Mouse (Mus musculus): Measurements from ENCODE around the gene Alkbh1.
"Not testable (repeated sequence)": the region's sequence is repeated elsewhere in the genome, so short reads cannot be mapped to it uniquely, and the experiment has no call there.

The Alkbh1 gene

GRCm38 (mm10) chr12:87443700-87444122 lies at the start of gene Alkbh1, which contains the start of gene Slirp:
Alkbh1 (minus strand) TSS chr12:87444017.
Slirp (plus strand) TSS chr12:87443896.
- DNase-seq (ENCODE audit: extremely low read depth, insufficient read length, low spot score): peak; percentile 83

- not testable (repeated sequence) for DNase-seq (ENCODE audit: extremely low read depth, insufficient read length, low spot score)
These were observed 44.9 kb upstream of the Alkbh1 start for GRCm38 (mm10) chr12:87488683-87489082.

- DNase-seq (ENCODE audit: extremely low read depth, insufficient read length, low spot score): not testable (repeated sequence)
These were observed 38.7 kb upstream of the Alkbh1 start for GRCm38 (mm10) chr12:87482482-87482881.

DNA sequence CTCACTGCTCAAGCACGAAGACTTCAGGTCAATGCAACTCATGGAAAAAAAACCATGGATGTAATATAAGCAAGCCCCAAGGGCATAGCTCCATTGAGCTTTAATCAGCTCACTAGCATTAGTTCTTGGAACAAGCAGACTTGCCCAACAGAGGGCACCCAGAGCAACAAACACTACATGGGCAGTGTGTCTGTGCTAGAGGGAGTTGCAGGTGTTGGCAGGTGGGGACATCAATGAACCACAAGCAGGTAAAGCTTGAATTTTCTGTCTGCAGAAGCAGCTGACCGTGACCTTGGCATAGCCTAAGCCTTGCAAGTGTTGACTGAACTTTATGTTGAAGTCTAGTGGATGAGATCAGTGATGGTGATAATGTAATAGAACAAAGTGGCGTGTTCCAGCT lies 30.9 kb upstream of the Alkbh1 start:
- no peak for DNase-seq (ENCODE audit: extremely low read depth, insufficient read length, low spot score)

DNA sequence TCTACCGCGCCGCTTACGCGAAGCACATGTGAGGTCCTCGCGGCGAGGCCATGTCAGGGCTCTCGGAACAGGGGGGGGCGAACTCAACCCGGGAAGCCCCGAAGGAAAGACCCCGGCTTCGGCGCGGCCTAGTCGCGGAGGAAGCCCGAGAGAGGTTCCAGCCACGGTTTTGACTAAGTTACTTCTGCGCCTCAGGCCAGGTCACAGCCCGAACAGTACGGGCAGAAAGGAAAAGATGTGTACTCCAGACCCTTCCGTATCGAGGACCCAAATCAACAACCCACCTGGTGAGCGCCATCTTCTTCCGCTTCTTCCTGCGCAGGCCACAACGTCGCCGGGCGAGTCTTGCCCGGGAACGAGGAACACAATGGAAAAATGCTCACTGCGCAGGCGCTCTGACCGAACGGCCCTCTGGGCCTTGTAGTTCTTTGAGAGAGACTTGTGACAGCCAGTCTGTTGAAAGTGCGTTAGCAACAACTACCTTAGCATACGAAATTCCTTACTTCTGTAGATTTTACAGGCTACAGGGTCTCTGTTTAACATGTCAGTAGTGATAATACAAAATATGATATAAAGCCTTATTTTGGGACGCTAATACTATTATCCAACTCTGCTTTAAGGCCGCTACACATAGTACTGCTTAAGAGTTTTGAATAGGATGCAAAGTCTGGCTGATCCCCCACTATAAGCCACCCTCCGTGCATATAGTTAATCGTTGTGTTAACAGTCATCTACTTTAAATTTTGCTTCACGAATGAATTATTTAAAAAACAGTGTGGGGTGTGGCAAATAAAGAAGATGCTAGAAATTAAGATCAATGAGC lies 28.4 kb upstream of the Alkbh1 start, which contains the start of gene Snw1:
TSS of gene Snw1 (minus strand) at position 311 of the 823 bp plus-strand sequence.
- peak; percentile 85 for DNase-seq (ENCODE audit: extremely low read depth, insufficient read length, low spot score)

GRCm38 (mm10) chr12:87471421-87471963 lies 27.7 kb upstream of the Alkbh1 start:
- no peak for DNase-seq (ENCODE audit: extremely low read depth, insufficient read length, low spot score)

GRCm38 (mm10) chr12:87470263-87471136 lies 26.7 kb upstream of the Alkbh1 start:
- no peak for DNase-seq (ENCODE audit: extremely low read depth, insufficient read length, low spot score)

DNA sequence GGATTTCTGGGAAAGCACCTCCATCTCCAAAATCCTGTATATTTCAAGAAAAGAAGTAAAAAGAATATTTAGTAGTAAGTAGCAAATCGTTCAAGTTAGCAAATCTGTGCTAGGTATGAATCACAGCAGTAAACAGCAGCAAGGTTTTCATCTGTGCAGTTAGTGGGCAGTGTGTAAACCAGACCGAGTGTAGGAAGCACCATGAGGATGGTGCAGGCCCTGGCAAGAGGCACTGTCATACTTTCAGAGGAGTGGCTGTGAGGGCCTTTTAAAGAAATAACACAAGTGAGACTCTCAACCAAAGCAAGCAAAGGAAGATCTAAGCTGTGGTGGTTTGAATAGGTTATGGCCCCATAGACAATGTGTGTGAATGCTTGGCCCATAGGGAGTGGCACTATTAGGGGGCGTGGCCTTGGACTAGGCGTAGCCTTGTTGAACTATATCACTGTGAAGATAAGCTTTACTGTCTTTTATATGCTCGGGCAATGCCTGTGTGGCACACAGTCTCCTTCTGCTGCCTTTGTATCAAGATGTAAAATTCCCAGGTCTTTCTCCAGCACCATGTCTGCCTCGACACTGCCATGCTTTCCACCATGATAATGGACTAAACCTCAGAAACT lies 21.0 kb upstream of the Alkbh1 start:
- no peak for DNase-seq (ENCODE audit: extremely low read depth, insufficient read length, low spot score)

DNA sequence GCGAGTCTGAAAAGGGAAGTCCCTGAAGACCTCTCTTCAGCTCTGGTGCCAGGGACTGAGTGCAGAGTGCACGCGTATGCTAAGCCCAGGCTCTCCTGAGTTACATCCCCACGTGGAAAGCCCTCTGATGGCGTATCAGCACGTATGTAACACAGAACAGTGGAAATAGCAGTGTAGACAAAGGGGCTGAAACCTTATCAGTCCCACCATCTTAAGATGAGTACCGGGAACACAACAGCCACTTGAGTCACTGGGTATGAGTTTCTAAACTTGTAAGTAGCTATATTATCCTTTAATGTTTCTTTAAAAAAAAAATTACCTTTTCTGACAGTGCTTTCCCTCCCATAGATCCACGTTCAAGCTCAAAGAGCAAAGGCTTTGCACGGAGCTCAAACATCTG lies 5.6 kb upstream of the Alkbh1 start:
- DNase-seq (ENCODE audit: extremely low read depth, insufficient read length, low spot score): no peak

DNA sequence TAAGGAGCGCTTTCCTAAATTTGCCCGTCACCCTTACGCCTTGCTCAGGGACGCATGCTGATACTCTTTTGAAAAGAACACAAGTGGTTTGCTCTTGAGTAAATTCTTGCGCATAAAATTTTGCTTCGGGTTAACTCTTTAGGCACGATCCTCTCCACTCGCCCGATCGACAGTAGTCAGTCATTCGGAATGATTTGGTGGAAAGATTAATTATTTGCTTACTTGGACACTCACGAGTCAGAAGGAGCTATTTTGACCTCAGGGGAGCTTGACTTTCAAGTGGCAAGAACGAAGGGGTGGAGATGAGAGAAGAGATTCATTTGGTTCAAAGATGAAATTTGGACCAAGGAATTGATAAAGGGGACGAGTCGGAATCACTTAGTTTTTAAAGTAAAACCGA lies 394 bp upstream of the Alkbh1 start:
- no peak for DNase-seq (ENCODE audit: extremely low read depth, insufficient read length, low spot score)

DNA sequence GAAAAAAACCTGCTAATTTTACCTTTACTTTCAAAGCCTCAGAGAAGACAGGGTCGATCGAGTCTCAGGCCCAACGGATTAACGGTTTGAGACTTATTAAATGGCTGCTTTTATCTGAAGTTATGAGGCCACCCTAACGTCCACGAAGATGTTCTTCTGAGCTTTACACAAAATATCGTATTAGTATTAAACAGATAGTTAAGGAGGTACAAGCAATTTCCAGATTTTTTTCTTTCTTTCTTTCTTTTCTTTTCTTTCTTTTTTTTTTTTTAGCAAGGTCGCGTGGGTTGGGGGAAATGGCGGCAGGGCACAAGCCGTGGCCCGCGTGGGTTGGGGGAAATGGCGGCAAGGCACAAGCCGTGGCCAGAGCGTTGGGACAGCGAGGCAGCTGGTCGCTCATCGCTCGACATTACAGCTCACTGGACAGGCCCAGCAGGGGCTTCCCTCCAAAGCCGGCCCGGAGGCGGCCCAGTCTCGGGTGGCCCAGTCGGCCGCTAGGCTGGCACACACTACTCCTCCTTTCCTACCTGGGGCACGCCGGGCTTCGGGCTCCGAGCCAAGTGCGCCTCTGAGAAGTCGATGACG lies 610 bp downstream of the Alkbh1 start:
- DNase-seq (ENCODE audit: extremely low read depth, insufficient read length, low spot score): no peak

DNA sequence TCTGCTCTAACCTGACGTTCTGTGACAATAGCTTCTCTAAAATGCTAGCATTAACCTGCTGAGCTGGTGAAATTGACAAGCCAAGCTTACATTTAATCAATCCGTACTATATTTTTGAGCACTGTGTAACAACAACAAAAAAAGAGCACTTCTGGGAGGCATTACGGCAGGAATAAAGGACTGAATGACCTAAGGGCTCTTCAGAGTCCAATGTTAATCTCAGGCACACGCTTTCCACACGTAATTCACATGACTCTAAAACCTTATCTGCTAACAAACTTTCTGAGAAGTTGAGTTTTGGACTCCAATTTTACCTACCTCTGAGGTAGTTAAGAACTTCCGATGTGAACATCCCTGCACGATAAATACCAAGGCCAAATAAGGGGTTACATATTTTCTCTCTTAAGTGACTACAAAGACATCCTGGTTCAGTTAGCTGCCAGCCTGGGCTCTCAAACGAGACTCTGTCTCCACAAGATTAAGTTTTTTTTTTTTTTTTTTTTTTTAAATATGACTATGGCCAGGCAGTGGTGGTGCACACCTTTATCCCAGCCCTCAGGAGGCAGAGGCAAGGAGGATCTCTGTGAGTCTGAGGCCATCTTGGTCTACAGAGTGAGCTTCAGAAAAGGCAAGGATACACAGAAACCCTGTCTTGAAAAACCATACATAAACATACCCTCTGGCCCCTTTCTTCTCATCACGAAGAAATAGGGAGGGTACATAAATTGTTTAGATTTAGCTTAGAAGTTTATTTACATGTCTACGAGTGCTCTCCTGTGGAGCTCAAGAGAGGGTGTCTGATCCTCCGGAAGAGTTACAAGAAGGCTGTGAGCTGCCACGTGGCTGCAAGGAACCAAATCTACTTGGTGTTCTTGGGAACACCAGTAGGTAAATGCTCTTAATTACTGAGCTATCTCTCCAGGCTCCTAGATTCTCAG lies 1.4 kb downstream of the Alkbh1 start:
- peak; percentile 31 for DNase-seq (ENCODE audit: extremely low read depth, insufficient read length, low spot score)

GRCm38 (mm10) chr12:87428885-87429284 lies 14.9 kb downstream of the Alkbh1 start:
- DNase-seq (ENCODE audit: extremely low read depth, insufficient read length, low spot score): no peak

DNA sequence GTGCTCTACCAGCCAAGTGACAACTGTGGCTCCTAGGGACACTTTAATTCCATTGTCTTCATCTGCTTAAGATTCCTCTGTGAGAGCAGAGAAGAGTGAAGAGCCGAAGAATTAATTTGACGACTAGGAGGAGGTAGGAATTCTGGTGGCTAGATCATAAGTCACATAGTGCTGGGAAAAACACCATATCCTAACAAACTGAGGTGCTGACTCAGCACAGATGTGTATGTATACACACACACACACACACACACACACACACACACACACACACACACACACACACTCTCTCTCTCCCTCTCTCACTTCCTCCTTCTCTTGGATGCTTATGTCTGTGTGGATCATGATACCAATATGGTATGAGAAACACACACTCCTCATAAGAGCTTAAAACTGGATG lies 15.5 kb downstream of the Alkbh1 start:
- DNase-seq (ENCODE audit: extremely low read depth, insufficient read length, low spot score): no peak

GRCm38 (mm10) chr12:87426354-87427031 lies 17.3 kb downstream of the Alkbh1 start:
- no peak for DNase-seq (ENCODE audit: extremely low read depth, insufficient read length, low spot score)

DNA sequence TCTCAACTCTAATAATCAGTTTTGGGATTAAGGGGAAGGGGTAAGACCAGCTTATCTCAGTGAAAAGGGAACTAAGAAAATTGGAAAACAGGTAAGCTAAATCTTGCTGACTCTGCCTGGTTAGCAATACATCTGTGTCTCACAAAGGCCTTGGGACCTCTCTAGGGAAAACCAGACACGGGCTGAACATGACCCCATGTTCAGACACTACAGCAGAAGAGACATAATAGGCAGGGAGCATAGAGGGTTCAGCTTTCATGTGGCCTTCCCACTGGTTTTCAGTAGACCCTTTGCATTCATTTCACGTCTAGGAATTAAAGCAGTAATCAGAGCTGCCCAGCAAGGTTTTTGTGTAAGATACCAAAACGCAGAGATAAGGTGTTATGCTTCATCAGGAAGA lies 19.3 kb downstream of the Alkbh1 start:
- DNase-seq (ENCODE audit: extremely low read depth, insufficient read length, low spot score): no peak

GRCm38 (mm10) chr12:87423700-87424099 lies 20.1 kb downstream of the Alkbh1 start:
- peak; percentile 20 for DNase-seq (ENCODE audit: extremely low read depth, insufficient read length, low spot score)

DNA sequence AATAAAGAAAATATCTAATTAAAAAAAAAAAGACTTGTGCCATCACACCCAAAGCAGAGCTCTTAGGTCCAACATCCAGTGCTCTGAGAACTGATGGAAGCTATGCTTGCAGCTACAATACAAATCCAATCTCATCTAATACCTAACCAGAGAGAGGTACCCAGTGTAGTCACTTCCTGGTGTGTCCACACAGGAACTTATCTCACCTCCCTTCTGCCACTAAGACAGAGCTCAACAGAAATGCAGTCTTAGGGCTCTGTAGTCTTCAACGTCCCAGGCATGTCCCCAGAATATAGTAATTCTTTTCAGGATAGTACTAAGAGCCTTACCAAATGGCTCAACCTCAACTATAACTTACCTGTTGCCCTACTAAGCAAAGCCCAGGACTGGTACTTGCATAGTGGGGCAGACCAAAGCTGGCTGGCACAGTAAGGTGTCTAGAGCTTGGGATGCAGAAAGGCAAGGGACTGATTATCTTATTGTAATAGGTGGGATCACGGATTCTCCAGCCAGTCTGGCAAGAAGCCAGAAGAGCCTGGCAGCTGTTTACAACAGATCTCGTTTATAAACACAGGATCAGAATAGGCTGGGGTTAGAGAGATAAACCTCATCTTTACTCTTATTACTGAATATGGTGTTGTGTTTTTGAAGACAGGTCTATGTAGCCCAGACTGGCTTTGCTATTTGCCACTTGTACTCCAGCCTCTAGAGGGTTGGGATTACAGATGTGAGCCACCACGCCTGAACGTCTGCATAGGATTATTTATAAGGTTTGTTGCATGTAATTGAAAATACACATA lies 21.9 kb downstream of the Alkbh1 start:
- DNase-seq (ENCODE audit: extremely low read depth, insufficient read length, low spot score): no peak
